Mouse (Mus musculus) brown adipose tissue, adult 24 weeks (tissue): ENCODE measurements around the gene Btg1. TPM values are rescaled to one million over a fixed set of nuclear protein-coding genes. Genes with fewer than 3 reads are reported as not detected.

Source experiments
- H3K27ac ChIP-seq: fragments of 200-500 bp; replicated peaks from 2 replicates; pipeline ENCODE4 v1.5.1; 2012; ENCODE audit warnings: low read depth, mild to moderate bottlenecking, low read length
- H3K4me1 ChIP-seq: fragments of 200-500 bp; 2 replicates; pipeline ENCODE4 v1.6.1; 2012; ENCODE audit warnings: low read length, mixed read lengths; ENCODE audit not compliant: control insufficient read depth, insufficient read depth, insufficient read length
- H3K4me3 ChIP-seq: fragments of 200-500 bp; 2 replicates; pipeline ENCODE4 v1.5.1; 2012; ENCODE audit warnings: low read depth, mild to moderate bottlenecking, low read length, moderate library complexity; ENCODE audit not compliant: insufficient read depth
- polyA plus RNA-seq: library from polyadenylated mRNA; stranded (reverse); fragments of >200 nt; gene quantifications from 2 replicates; pipeline ENCODE4 v1.2.4, GENCODE M21; 2012; ENCODE audit not compliant: missing spikeins, insufficient read depth, insufficient read length

Gene Btg1
- polyA plus RNA-seq, 1 experiment, result 38.8 TPM

DNA sequence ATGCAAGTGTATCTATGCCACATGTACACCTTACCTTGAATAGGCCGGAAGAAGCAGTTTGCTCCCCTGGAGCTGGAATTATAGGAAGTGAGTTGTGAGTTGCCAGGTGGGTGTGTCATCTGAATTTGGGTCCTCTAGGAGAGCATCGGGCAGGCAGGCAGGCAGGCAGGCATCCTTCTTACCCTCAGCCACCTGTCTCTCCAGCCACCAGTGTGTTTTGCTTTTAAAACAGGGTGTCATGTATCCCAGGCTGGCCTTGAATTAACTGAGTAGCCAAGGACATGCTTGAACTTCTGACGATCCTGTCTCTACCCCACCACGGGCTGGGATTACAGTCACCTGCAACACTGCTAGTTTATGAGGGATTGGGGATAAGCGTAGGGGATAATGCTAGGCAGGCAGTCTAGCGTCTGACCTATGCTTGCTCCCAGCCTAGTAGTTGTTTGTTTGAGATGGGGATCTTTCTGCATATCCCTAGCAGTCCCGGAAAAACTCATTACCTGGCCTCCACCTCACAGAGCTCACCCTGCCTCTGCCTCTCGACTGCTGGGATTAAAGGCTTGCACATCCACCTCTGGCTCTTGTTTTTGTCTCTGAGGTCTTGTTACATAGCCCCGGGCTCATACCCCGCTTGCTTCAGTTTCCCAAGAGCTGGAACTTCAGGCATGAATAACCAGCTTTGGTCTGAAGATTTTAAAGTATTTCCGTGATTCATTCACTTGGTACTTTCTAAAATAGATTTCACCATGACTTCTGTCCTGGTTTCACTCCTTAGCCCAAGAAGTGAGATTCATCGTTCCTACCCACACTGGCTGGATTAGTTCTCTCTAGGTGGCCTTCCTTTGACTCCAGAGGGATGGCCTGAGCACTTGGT is 15.7 kb downstream of the Btg1 start:
- no peak overlapping the region for H3K4me3 ChIP-seq
- peak overlapping the region; percentile 47 for H3K27ac ChIP-seq
- peaks cover 26% of the 10 kb centered on the region for H3K4me1 ChIP-seq

DNA sequence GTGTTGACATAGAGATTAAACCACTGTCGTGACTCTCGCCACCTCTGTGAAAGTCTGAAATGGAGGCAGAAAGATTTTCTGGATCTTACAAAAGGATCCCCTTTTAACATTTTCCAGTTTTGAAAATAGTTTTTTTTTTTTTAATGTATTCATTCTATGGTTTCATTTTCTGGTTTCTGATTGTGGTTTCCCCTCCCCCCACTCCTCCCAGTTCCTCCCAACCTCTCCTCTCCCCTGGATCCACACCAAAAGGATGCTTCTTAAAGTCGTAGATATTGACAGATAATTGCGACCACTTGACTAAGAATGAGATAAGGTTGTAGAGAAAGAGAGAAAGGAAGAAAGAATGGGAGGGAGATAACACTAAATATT is 16.3 kb downstream of the Btg1 start:
- Histone ChIP-seq H3K27ac (peak overlapping the region; percentile 47; the same call in 1 of the 2 replicates), H3K4me3 (no peak overlapping the region), H3K4me1 (peaks cover 25% of the 10 kb centered on the region)

DNA sequence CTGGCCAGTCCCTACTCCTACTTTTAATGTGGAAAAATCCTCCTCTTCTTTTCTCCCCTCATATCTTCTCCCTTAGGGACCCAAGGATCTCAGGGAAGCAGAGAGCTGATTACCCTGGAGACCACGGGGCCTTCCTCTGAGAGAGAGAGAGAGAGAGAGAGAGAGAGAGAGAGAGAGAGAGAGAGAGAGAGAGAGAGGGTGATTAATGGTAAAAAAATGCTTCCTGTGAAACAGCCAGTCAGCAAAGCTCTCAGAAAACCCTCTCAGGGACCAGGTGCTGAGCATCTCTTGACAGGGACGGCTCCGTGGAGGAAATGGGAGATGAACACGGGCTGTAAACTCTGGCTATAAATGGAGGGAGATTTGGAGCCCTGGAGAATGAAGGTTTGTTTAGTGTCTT is 18.7 kb downstream of the Btg1 start:
- H3K4me1 ChIP-seq, result peaks cover 13% of the 10 kb centered on the region; the same call in 1 of the 2 replicates
- no peak overlapping the region for H3K27ac ChIP-seq
- H3K4me3 ChIP-seq, result no peak overlapping the region

DNA sequence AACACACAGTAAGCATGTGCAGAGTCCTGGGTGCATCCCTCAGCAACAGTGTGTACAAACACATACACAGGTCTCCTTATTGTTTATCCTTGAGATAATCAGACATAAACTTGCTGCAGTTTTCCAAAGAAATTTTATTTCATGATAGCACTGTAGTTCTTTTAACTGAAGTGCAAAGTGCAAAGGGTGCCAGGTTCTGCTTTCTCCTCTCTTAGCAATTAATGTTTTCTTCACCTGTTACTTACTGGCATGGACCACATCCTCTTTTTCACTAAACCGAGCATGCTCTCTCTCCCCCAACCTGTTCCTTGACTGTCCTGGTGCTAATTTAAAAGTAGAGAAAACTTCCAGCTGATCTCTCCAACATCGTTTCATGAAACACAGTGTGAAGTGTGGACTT is 21.7 kb downstream of the Btg1 start:
- Histone ChIP-seq H3K4me3 (no peak overlapping the region), H3K27ac (no peak overlapping the region)

DNA sequence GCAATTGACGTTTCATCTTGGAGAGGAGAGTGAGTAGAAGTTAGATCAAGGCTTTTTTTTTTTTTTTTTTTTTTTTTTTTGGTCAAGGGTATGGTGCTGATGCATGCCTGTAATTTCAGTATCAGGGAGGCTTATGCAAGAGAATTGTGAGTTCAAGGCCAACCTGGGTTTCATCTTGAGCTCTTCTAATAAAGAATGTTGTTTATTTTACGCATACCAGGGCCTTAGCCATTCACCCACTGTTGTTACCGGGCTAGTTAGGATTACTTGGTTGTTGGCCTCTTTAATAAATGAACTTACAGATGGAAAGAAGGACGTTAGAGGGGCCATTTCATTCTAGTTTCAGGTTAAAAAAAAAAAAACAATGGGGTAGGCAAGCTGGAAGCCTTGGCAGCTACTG is 25.2 kb downstream of the Btg1 start:
- no peak overlapping the region for H3K4me3 ChIP-seq
- H3K27ac ChIP-seq, result no peak overlapping the region
- 0 out of 2 replicates have a peak, but pooled peaks cover 2% of the 10 kb centered on the region for H3K4me1 ChIP-seq

More for the DNA sequence above, 21.7 kb downstream of the Btg1 start:
- H3K4me1 ChIP-seq, result peaks cover 7% of the 10 kb centered on the region; the same call in 1 of the 2 replicates

DNA sequence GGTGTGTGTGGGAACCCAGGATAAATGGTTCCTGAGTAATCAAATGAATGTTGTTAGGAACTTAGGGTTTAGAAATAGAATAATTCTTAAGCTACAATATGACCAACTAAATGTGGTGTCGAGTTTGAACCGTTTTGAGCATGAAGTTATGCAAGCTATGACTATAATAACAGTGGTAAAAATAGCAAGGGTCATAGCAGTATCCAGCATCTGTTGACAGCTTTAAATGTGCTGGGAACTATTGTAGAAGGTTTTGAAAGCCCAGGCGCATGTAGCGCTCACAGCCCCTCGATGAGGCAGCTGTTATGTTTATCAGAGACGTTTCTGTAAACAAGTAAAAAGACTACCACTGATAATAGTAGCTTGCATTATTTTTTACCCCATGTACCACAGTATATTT is 25.9 kb downstream of the Btg1 start:
- Histone ChIP-seq H3K4me3 (no peak overlapping the region), H3K4me1 (0 out of 2 replicates have a peak, but pooled peaks cover 3% of the 10 kb centered on the region), H3K27ac (no peak overlapping the region)

DNA sequence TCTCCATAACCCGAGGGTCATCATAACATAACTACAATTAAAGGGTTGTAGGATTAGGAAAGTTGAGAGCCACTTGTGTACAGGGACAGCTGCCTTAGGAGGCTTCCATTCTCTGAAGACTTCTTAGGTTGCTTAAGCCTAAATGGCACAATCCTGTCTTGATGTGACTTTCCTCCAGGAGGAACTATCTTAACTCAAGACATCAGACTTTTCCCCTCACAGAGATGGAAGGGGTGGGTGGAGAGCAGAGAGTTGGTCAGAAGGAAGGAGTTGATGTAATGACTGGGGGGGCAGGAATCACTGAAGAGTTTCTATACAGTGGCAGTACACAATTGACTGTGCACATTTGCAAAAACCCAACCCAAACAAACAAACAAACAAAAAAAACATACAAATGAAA is 28.4 kb downstream of the Btg1 start:
- H3K27ac ChIP-seq, result no peak overlapping the region
- H3K4me1 ChIP-seq, result 0 out of 2 replicates have a peak, but pooled peaks cover 3% of the 10 kb centered on the region

DNA sequence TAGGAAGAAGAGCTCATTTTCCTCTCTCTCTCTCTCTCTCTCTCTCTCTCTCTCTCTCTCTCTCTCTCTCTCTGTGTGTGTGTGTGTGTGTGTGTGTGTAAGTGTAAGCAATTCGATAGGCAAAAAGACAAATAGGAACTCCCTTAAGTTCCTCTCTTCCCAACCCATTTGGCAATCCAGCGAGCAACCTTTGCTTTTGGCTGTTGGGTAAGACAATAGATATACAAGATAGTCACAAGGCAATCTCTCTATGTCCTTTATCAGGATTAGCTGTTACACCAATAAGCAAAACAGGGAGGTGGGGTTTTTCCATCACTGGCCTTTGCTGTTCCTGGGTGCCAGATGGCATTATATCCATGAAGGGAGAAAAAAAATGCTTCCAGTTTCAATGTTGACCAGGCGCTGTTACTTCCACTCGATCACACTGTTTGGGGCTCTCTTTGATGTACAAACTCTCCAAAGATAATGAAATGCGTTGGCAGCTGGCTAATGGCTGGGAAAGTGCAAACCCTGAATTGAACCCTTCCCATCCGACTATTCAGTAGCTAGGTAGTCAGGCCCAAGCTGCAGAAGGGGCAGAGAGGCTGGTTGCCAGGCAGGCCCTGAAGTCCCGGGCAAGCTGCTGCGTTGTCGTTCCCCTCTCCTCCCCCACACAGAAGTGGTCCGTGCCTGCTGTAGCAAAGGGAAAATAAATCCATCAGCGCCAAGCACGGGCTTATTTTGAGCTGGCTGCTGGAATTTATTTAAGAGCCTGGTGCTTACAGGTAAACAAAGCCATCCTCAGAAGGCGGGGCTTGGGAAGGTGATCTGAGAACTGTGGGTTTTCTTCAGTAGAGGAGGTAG is 29.4 kb downstream of the Btg1 start:
- H3K27ac ChIP-seq, result no peak overlapping the region
- no peak overlapping the region for H3K4me3 ChIP-seq
- 0 out of 2 replicates have a peak, but pooled peaks cover 3% of the 10 kb centered on the region for H3K4me1 ChIP-seq

More for the DNA sequence above, 28.4 kb downstream of the Btg1 start:
- no peak overlapping the region for H3K4me3 ChIP-seq

DNA sequence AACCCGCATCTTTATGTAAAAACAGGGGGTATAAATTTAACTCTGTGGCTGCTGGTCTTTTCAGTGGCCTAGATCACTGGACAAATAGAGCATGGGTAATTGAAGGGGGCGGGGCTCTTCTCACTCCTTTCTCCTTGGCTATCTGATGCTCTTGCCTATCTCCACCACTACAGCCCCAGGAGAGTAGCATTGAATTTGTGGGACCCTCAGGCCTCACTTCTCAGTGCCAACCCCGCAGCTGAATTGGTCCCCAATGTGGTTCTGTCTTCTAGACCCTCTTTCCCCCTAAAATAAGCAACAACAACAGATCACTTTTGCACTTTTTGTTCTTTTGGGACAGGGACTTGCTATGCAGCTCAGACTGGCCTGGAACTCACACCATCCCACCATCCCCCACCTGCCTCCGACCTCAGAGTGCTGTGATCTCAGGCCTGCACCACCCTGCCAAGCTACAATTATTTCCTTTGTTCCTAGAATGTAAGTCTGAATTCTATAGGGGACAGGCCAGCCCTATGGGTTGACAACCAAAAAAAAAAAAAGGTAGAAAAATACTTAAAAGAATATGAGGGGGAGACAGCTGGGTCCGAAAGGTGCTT is 30.2 kb downstream of the Btg1 start:
- Histone ChIP-seq H3K4me1 (0 out of 2 replicates have a peak, but pooled peaks cover 3% of the 10 kb centered on the region), H3K27ac (no peak overlapping the region), H3K4me3 (no peak overlapping the region)

DNA sequence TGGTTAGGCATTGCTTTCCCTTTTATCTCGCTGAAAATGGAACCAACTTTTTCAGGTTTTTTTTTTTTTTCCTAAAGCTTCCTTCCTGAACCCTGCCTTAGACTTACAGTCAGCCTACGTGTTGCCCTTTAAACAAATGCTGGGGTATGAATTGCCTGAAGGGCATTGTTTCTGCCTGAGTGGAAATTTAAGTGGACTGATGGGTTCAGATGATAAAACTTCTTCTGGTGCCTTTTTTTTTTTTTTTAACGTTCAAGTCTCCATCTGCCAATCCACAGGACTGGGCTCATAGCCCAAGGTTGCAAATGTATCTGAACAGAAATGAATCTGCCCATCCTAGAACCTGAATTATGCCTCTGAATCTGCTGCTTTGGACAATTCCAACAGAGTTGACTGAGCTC is 31.4 kb downstream of the Btg1 start:
- Histone ChIP-seq H3K4me3 (no peak overlapping the region), H3K4me1 (peaks cover 4% of the 10 kb centered on the region; the same call in 1 of the 2 replicates), H3K27ac (no peak overlapping the region)

DNA sequence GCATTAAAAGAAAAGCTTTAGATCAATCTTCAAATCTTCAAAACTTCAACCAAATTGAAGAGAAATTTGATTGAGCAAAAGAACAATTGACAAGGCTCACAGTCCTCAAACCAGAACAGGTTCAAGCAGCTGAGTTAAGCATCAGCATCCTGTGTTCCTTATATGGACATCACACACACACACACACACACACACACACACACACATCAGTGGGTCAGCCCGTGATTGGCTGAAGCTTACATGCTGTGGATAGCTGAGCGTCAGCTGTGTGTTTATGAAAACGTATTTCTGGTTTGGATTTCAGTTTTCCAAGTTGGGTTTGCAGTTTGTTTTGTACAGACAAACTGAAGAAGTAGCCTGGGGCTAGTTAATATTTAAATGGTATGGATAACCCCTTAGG is 32.7 kb downstream of the Btg1 start:
- Histone ChIP-seq H3K4me1 (peaks cover 5% of the 10 kb centered on the region; the same call in 1 of the 2 replicates), H3K4me3 (no peak overlapping the region), H3K27ac (no peak overlapping the region)

DNA sequence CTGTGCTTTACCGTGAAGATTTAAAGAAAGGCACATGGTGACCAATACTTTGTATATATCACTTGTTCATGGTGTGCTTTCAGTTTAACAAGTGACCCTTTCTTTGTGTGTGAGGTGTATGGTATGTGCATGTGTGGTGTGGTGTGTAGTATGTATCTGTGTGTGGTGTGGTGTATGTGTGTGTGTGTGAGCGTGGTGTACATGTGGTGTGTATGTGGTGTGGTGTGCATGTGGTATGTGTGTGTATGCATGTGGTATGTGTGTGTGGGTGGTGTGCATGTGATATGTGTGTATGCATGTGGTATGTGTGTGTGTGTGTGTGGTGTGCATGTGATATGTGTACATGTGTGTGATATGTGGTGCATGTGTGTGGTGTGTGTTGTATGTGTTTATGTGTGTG is 35.6 kb downstream of the Btg1 start:
- peaks cover 2% of the 10 kb centered on the region; the same call in 1 of the 2 replicates for H3K4me1 ChIP-seq
- no peak overlapping the region for H3K4me3 ChIP-seq
- H3K27ac ChIP-seq, result no peak overlapping the region

DNA sequence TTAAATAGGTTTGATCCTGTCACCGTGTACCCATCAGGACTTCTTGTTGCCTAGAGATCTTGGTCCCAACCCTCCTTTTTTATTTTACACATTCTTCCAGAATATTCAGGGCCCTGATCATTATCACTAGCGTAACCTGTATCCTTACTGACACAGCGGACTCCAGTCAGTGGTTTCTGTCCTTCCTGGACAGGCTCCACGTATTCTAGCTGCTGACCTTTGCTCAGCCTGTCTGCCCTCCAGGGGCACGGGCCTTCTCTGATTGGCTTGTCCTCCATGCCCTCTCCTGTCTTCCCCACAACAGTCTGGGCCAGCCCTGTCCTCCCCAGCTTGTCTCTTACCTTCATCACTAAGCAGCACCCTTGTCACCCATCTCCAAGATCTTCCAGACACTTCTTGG is 36.2 kb downstream of the Btg1 start:
- Histone ChIP-seq H3K4me3 (no peak overlapping the region), H3K4me1 (peaks cover 2% of the 10 kb centered on the region; the same call in 1 of the 2 replicates), H3K27ac (no peak overlapping the region)

DNA sequence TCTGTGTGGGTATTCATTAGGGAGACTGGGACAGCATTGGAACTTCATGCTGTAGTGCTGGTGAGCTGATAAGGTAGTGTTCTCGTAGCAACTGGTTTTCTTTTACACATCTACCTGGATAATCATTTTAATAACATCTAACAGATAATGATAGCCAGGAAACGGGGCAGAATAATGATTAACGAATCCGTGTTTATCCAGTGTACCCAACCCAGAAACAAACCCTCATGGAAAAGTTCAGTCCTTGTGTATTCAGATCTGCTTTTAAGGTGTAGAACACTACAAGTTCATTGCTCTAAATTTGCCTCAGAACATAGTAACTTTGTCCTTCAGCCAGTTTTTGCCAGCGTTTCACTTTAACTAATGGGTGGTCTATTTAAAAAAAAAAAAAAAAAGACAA is 37.3 kb downstream of the Btg1 start:
- H3K27ac ChIP-seq, result no peak overlapping the region
- H3K4me3 ChIP-seq, result no peak overlapping the region

DNA sequence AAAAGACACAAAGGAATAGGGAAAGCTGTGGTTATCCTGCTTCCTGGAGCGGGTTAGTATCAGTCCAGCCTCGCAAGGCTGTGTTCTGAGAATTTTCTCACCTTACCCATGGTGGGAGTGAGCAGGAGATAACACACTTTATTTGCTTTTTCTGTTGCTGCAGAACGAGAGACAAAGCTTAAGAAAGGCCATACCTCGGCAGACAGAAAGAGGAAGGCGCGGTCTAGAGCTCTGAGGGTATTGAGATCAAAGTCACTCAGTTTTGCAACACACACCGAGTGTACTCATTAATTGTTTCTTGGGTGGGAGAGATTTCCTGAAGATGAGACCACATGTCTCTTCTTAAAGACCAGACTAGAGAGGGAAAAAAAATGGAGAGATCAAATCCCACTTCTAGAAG is 37.8 kb downstream of the Btg1 start:
- Histone ChIP-seq H3K4me3 (no peak overlapping the region), H3K27ac (no peak overlapping the region), H3K4me1 (peaks cover 2% of the 10 kb centered on the region; the same call in 1 of the 2 replicates)

More for the DNA sequence above, 37.3 kb downstream of the Btg1 start:
- peaks cover 2% of the 10 kb centered on the region; the same call in 1 of the 2 replicates for H3K4me1 ChIP-seq
